Mouse (Mus musculus) olfactory bulb, adult 2 months (tissue): ENCODE measurements around the gene Rnf167. TPM values are rescaled to one million over a fixed set of nuclear protein-coding genes. Genes with fewer than 3 reads are reported as not detected.

Source experiments
- H3K27ac ChIP-seq: fragments of 200-500 bp; 2 replicates; pipeline ENCODE4 v1.5.1; 2012; ENCODE audit warnings: low read depth, low read length; ENCODE audit not compliant: insufficient read depth
- H3K4me1 ChIP-seq: fragments of 200-500 bp; 2 replicates; pipeline ENCODE4 v1.6.1; 2012; ENCODE audit warnings: low read length; ENCODE audit not compliant: control insufficient read depth, insufficient read depth
- H3K4me3 ChIP-seq: fragments of 200-500 bp; 2 replicates; pipeline ENCODE4 v1.5.1; 2012; ENCODE audit warnings: mild to moderate bottlenecking, low read depth, low read length, moderate library complexity; ENCODE audit not compliant: insufficient read depth
- CTCF ChIP-seq: fragments of 200-500 bp; IDR thresholded peaks from 2 replicates; pipeline ENCODE4 v1.5.1; 2012; ENCODE audit warnings: low read depth, mild to moderate bottlenecking, low read length, moderate library complexity; ENCODE audit not compliant: insufficient read depth
- POLR2A ChIP-seq: fragments of 200-500 bp; IDR thresholded peaks from 2 replicates; pipeline ENCODE4 v1.6.1; 2012; ENCODE audit warnings: mild to moderate bottlenecking, low read depth, low read length, moderate library complexity; ENCODE audit not compliant: insufficient read depth
- WGBS: fragments of 180-500 bp; shearing (Covaris S2); methylation state at CpG from one replicate; pipeline ENCODE4 v1.1.7; 2018; 5-methylcytosine and 5-hydroxymethylcytosine counted together
- polyA plus RNA-seq: library from polyadenylated mRNA; stranded (reverse); fragments of >200 nt; gene quantifications from 2 replicates; pipeline ENCODE4 v1.2.4, GENCODE M21; 2012; ENCODE audit warnings: low replicate concordance; ENCODE audit not compliant: missing spikeins, insufficient read depth, insufficient read length

Gene Rnf167
- polyA plus RNA-seq, 1 experiment: not detected

DNA sequence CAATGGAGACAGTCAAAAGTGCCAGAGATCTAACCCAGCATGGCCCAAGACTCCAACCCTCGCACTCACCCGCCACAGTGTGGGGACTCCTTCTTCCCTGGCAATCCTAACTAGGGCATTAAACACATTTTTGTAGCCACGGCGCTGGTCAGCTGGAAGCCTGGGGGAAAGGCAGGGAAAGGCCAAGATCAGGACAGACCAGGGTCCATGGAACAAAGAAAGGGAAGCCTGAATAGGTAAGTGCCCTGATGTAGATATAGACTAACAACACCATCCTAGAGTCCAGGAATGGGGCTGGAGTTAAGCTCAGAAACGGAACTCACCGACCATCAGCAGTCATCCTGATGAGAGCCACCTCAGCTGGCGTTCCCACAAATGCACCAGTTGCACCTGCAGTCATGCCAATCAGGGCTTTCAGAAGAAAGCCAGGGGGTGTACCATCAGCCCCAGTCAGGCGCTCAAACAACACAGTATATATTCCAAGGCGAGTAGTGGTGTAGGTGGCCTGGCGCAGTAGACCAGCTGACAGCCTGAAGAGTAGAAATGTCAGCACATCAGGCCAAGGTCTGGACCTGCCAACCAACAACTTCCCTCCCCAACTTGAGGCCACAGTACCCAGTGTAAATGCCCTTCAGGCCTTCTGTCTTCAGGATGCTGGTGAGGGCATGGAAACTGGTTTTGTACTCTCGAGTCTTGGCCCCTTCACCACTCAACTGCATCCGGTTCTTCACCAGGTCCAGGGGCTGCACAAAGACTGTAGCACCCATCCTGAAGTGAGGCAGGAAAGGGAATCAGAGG is 1.4 kb upstream of the Rnf167 start:
- 81% methylated on average over 12 of the region's 12 CpGs for WGBS
- Histone ChIP-seq H3K4me1 (peaks cover 16% of the 10 kb centered on the region), H3K4me3 (peak overlapping the region; percentile 90), H3K27ac (0 out of 2 replicates have a peak overlapping the region, but pooled peaks have one; percentile 84)
- TF ChIP-seq CTCF (no peak), POLR2A (no peak)

DNA sequence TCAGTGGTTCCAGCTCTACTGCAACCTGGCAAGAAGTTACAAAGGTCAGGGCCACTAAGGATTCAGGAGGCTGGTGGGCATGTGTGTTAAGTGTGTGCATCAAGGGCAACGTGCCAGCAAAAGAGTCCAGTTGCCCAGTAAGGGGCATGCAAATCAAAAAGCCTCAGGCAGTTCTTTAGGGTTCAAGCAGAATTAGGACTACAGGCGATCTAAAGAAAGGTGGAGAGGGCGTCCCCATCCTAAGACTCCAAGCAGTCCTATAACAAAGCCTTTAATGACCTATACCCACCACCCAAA is 828 bp upstream of the Rnf167 start:
- TF ChIP-seq CTCF (no peak), POLR2A (no peak)
- Histone ChIP-seq H3K27ac (peak overlapping the region; percentile 84), H3K4me3 (peak overlapping the region; percentile 90), H3K4me1 (peaks cover 16% of the 10 kb centered on the region)
- 1% methylated on average over 3 of the region's 3 CpGs for WGBS

DNA sequence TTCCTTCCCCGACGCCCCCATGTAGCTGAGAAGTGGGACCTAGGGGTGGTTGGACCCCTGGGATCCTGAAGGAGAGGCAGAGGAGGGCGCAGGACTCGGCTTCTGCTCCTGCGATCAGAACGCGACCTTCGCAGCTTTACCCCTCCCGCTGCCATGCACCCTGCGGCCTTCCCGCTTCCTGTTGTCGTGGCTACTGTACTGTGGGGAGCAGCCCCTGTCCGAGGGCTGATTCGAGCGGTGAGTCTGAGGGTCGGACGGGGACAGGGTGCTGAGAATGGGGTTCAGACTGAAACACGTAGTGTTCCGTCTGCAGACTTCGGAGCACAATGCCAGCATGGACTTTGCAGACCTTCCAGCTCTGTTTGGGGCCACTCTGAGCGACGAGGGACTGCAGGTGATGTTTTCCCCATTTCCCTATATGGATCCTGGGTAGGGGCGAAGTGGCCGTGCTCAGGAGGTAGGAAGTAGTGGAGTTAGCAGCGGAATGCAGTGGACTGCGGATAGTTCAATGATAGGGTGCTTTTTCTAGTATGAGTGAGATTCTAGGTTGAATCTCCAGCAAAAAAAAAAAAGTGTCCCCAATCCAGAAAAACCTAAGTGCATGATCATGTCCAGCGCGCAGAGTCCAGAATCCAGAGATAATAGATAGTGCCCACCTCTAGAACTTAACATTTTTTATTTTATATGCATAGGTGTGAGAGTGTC is 833 bp downstream of the Rnf167 start:
- Histone ChIP-seq H3K27ac (peak overlapping the region; percentile 93), H3K4me3 (peak overlapping the region; percentile 87), H3K4me1 (peaks cover 22% of the 10 kb centered on the region)
- 4% methylated on average over 28 of the region's 28 CpGs for WGBS
- TF ChIP-seq CTCF (no peak), POLR2A (no peak)

DNA sequence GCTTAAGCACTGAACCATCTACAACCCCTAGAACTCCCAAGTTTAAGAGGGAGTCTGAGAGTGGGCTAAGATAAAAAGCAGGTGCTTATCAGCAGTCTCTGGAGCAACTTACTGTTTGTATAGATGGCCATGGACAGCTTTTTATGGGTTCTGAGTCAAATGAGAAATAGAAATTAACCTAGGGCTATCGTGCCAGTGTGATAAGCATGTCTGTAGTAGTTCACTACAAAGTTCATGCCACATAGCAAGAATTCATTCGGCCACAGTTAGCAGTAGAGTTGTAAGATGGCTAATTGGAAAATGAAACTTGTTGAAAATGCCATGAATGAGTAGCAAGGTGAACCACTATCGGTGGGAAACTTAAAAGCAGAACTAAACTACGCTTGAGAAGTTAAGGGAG is 1.5 kb downstream of the Rnf167 start:
- Histone ChIP-seq H3K27ac (no peak overlapping the region), H3K4me3 (no peak overlapping the region), H3K4me1 (peaks cover 22% of the 10 kb centered on the region)
- TF ChIP-seq POLR2A (no peak), CTCF (no peak)
- 82% methylated on average over 4 of the region's 4 CpGs for WGBS

DNA sequence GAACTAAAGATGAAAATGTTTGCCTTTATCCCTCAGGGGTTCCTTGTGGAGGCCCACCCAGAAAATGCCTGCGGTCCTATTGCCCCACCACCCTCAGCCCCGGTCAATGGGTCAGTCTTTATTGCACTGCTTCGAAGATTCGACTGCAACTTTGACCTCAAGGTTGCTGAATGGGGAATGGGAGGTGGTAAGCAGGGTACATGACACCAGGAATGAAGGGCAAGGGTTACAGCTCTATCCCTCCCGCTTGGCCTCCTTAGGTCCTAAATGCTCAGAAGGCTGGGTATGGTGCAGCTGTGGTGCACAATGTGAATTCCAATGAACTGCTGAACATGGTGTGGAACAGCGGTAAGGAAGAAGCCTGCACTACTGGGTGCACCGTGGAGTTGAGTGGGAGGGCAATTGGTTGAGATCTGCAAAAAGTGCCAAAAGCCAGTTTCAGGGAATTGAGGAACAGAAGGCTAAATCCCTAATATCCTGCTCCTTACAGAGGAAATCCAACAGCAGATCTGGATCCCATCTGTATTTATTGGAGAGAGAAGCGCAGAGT is 2.2 kb downstream of the Rnf167 start:
- H3K4me3 ChIP-seq: no peak overlapping the region
- WGBS: 78% methylated on average over 8 of the region's 8 CpGs
- H3K27ac ChIP-seq: no peak overlapping the region

DNA sequence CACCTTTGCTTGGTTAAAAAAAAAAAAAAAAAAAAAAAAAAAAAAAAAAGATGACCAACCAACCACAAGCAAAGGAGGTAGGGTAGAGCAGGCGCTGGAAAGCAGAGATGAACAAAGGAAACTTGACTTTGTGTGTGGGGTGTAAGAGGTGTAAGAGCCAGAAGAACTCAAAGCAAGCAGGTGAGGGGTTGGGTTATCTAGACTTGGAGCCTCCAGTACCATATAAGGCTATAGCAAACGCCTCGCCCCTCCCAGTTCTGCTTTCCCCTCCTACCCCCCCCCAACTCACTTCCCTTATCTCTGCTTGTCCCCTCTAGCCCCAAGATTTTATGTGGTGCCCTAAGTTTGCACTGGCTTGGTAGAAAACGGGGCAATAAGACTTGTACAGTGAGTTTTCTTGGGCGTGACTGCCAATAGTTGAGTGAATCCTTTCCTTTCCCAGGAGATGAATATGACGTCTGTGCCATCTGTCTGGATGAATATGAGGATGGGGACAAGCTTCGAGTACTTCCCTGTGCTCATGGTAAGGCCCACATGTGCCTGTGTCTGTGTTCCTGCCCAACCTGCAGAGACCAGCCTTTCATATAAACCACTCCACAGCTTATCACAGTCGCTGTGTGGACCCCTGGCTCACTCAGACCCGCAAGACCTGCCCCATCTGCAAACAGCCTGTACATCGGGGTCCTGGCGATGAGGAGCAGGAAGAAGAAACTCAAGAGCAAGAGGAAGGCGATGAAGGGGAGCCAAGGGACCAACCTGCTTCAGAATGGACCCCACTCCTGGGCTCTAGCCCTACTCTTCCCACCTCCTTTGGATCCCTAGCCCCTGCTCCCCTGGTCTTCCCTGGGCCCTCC is 3.5 kb downstream of the Rnf167 start:
- no peak overlapping the region for H3K27ac ChIP-seq
- no peak overlapping the region for H3K4me3 ChIP-seq
- no peak for TF ChIP-seq CTCF
- no peak for TF ChIP-seq POLR2A
- WGBS: 73% methylated on average over 12 of the region's 12 CpGs
- H3K4me1 ChIP-seq: peaks cover 19% of the 10 kb centered on the region

More for the DNA sequence above, 2.2 kb downstream of the Rnf167 start:
- peaks cover 22% of the 10 kb centered on the region for H3K4me1 ChIP-seq
- TF ChIP-seq CTCF: no peak

DNA sequence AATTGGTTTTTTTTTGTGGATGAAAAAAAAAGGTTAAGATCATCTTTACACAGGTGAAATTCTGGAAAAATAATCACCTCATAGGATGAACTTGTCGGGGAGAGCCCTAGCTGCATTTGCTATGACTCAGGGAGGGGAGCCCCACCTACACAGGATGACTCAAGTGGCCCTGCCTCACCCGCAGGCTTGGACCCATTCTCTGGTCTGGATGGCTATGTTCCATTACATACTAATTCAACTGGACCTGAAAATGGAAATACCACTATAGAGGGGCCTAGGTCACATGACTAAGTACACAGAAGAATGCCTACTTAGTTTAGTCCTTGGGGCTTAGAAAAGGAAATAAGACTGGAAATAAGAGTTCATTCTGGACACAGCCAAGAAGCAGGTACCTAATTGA is 4.4 kb downstream of the Rnf167 start:
- WGBS: 20% methylated on average over 2 of the region's 2 CpGs
- H3K27ac ChIP-seq: no peak overlapping the region
- peaks cover 21% of the 10 kb centered on the region for H3K4me1 ChIP-seq
- H3K4me3 ChIP-seq: no peak overlapping the region
- TF ChIP-seq CTCF (no peak), POLR2A (no peak)

DNA sequence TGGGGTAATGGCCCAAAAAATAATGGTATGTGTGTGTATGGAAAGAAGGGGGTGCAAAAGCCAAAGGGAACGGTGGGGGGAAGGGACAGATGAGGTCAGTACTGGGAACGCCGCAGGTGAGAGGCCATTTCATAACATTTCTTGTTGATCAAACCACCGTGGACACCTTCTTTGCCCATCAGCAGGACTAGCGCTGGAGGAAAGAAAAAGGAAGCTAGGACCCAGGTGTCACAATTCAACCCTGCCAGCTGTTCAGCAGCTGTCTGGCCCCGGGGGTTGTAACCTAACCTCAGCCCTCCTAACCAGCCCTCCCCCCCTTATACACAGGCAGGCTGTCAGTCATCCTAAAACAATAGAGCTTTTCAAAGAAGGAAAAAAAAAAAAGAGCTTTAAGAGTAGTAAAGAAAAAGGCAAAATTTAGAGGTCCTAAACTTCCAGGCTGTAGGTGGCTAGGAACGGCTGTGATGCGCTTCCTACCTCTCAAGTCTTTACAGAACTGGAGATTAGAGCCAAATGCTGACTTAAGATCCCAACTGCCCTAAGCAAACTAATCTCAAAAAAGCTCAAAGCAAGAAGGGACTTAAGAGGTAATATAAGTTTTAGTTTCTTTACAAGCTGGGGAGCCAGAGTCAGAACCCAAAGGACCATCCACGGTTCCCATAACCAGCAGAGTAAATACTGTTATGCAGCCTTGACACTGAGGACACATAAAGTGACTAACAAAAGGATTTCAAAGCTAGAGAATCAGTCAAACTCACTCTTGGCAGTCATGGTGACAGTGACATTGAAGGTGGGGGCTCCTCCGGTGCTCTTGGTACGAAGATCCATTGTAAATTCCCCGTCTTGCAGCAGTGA is 5.2 kb downstream of the Rnf167 start:
- peaks cover 24% of the 10 kb centered on the region for H3K4me1 ChIP-seq
- WGBS: 50% methylated on average over 12 of the region's 12 CpGs
- no peak overlapping the region for H3K27ac ChIP-seq
- H3K4me3 ChIP-seq: no peak overlapping the region
- TF ChIP-seq CTCF (no peak), POLR2A (no peak)
